Mouse (Mus musculus): Measurements from ENCODE around the gene Tnfaip1.
A peak's percentile ranks its signal among the peaks of the same experiment; 100 is the strongest.
"Not testable (repeated sequence)": the region's sequence is repeated elsewhere in the genome, so short reads cannot be mapped to it uniquely, and the experiment has no call there.

Tnfaip1 gene

DNA sequence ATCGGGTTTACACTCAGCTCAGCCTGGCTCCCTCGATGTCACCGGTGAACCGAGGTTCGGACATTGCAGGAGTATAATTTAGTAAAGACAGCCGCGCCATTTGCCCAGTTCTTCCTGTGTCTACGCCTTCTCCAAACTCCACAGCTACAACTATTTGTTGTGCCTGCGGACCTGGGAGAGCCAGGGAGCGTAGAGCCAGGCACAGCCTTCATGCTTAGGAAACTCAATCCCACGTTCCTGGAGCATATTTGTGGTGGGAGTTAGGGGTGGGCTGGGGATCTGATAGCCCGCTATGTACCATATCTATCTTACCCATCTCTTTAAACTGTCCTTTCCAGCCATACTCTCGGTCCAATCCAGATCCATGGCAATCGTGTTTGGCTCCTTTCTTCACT, 555 bp upstream of the Tnfaip1 start:
- no peak for DNase-seq (ENCODE audit: low spot score in 2 of 2)

- DNase-seq (ENCODE audit: low spot score in 2 of 2) = no peak
Observed at GRCm38 (mm10) chr11:78535376-78536079, 604 bp downstream of the Tnfaip1 start.

DNA sequence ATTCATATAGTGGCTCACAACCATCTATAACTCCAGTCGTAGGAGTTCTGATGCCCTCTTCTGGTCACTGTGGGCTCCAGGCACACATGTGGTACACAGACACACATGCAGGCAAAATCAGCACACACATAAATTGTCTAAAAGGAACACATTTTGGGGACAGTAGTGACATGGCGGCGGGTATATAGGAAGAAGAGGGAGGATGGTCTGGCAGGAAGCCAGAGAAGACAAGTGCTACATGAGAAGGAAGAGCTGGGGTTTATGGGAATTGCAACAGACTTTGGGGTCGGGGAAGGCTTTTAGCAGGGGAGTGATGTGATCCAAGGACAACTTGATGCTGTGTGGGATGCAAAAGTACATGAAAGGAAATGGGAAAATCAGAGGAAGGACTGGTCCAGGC, 1.6 kb downstream of the Tnfaip1 start:
- DNase-seq (ENCODE audit: low spot score in 2 of 2) = no peak

- DNase-seq (ENCODE audit: low spot score in 2 of 2) = not testable (repeated sequence)
Observed at GRCm38 (mm10) chr11:78531515-78531914, 4.6 kb downstream of the Tnfaip1 start.

DNA sequence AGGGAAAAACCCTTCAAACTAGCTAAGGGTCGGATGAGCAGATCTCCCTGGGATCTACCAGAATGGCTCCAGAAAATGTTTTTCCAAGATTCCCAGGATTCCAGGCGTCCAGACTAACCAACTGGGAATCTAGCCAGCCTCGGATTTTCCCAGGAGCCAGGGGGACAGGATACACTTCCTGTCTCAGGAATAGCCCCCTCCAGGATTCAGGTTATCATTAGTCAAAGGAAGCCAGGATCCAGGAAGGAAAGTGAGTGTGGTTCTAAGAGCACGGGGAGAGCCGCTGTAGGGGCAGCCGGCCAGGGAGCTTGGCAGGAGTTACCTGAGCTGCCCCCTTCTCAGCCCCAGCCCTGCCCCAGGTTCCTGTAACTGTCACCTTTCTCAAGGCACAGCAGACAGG, 5.1 kb downstream of the Tnfaip1 start:
- no peak for DNase-seq (ENCODE audit: low spot score in 2 of 2)

GRCm38 (mm10) chr11:78530001-78530400, 6.1 kb downstream of the Tnfaip1 start:
- DNase-seq (ENCODE audit: low spot score in 2 of 2) = no peak

DNA sequence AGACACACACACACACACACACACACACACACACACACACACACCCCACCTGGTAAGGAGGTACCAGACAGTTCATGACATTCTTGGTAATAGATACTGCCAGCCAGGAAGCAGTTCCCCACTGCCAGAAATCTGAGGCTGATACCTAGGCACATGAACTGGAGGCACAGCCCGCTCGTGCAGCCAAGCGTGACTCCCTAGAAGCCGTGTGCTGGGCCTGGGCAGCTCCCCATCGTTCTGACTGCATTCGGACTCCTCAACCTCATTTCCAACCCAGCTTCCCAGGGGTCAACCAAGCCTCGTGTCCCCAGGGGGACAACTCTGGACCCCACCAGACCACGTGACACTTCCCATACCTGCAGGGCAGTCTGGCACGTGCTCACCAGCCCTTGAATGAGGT, 7.4 kb downstream of the Tnfaip1 start:
- no peak for DNase-seq (ENCODE audit: low spot score in 2 of 2)

DNA sequence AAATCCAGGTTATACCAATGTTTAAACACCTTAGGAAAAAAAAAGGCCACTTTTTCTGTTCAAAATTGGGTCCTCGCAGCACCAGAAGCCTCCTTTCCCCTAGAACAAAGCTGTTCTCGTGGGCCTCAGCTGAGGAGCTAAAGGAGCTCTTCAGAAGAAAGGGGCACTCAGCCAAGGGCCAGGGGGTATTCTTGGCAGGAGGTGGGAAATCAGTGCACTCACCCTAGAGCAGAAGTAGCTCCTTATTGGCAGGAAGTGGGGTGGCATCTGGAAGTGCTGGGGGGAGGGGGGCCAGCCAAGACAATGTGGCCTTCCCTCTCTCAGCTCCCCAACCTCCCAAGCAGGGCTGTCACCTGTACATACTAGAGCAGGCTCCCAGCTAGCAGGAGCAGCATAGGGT, 11.3 kb downstream of the Tnfaip1 start:
- DNase-seq (ENCODE audit: low spot score in 2 of 2) = no peak

GRCm38 (mm10) chr11:78523241-78523955, 12.7 kb downstream of the Tnfaip1 start:
- DNase-seq (ENCODE audit: low spot score in 2 of 2) = no peak

DNA sequence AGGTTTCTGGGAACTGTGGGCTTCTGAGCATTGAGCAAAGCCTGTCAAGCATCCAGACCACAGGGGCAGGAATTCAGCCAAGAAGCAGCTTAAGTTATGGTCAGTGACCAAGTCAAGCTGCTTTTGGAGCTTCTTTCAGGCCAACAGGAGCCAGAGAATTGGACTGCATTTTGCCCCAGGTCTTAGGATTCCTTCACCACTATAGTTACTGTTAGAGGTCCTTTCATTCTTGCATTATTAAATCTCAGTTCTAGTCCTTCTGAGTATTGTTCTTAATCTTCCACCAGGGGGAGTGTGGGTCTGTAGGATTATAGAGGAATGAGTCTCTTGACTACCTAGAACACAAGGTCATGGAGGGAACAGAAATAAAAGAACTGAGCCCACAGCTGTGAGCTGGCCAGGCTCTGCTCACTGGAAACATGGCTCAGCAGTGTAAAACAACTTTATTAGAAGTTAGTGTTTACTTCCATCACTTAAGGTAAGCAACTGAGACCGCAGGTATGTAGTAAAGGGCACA, 13.6 kb downstream of the Tnfaip1 start:
- DNase-seq (ENCODE audit: low spot score in 2 of 2) = no peak

DNA sequence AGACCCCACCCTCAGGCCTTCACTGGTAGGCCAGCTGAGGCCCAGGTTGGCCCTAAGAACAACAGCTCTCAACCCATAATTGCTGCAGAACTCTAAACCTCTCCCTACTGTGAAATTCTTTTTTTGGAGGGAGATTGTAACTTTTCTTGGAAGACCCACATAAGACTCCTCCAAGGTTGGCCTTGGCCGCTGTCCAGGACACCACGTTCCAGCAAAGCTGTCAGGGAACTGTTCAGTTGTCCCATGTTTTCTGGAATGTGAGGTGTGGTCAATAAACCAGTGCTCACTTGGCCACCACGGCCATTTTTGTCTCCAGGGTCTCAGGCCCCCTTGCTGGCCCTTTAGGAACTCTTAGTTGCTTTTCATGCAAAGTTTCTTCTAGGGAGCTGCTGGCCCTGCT, 14.3 kb downstream of the Tnfaip1 start:
- no peak for DNase-seq (ENCODE audit: low spot score in 2 of 2)

DNA sequence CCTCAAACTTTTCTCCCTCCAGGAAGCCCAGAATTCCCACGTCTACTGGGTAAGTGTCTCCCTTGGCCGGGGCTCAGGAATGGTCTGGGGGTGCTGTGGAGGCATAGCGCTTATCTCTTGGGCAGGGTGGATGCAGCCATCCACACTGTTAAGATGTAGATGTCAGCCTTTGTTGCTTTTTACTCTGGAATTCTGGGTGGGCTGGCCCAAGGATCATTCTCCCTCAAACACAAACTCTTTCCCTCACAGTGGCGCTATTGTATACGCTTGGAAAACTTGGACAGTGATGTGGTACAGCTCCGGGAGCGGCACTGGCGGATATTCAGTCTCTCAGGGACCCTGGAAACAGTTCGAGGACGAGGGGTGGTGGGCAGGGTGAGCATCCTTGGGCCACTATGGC, 17.2 kb downstream of the Tnfaip1 start:
- DNase-seq (ENCODE audit: low spot score in 2 of 2) = no peak

DNA sequence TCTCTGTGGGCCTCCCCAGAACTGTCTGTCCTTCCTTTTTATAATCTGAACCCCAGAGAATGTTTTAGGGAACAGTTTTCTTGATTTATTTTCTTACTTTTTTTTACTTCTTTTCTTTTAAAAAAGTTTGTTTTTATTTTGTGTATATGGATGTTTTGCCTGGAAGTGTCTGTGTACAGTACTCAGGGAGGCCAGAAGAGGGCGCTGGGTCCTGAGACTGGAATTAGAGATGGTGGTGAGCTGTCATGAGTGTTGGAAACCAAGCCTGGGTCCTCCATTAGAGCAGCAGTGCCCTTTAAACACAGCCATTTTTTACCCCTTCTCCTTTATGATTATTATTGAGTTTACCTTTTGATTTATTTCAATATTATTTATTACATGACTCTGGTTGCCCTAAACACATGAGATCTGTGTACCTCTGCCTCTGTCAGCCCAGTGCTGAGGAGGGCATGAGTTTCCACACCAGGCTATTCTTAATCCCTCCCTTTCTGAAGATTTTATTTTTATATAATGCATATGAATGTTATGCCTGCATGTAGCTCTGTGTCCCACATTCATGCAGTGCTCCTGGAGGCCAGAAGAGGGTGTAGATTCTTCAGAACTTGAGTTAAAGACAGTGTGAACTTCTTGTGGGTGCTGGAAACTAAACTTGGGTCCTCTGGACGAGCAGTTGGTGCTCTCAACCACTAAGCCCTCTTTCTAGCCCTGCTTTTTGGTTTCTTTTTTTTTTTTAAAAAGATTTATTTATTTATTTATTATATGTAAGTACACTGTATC, 20.4 kb downstream of the Tnfaip1 start:
- DNase-seq (ENCODE audit: low spot score in 2 of 2) = no peak

DNA sequence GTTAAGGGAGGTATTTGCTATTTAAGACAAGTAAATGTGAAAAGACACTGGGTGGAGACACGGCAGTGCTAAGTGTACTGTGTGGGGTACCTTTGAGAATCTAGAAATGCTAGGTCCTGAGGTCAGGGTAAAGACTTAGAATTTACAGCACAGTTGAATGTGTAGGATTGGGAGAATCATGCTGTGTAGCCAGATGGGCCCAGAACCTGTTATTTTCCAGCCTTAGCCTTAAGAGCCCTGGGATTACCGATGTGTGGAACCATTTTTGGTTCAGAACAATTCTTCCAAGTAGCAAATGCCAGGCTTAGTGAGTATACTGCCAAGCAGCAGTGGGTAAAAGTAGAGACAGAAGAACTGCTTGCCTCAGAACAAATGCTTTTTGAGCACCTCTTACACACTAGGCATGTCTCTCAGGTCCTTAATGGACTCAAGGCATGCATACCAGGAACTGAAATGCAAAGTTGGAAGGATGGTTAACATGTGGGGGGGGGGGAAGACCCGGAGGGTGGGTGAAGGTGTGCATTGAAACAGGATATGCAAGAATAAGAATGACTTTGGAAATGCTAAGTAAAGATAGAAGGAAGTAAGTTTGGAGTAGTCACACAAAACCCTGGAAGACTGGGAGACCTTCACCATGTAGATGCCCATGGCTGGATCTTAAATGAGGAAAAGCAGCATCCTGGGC, 22.9 kb downstream of the Tnfaip1 start:
- no peak for DNase-seq (ENCODE audit: low spot score in 2 of 2)

DNA sequence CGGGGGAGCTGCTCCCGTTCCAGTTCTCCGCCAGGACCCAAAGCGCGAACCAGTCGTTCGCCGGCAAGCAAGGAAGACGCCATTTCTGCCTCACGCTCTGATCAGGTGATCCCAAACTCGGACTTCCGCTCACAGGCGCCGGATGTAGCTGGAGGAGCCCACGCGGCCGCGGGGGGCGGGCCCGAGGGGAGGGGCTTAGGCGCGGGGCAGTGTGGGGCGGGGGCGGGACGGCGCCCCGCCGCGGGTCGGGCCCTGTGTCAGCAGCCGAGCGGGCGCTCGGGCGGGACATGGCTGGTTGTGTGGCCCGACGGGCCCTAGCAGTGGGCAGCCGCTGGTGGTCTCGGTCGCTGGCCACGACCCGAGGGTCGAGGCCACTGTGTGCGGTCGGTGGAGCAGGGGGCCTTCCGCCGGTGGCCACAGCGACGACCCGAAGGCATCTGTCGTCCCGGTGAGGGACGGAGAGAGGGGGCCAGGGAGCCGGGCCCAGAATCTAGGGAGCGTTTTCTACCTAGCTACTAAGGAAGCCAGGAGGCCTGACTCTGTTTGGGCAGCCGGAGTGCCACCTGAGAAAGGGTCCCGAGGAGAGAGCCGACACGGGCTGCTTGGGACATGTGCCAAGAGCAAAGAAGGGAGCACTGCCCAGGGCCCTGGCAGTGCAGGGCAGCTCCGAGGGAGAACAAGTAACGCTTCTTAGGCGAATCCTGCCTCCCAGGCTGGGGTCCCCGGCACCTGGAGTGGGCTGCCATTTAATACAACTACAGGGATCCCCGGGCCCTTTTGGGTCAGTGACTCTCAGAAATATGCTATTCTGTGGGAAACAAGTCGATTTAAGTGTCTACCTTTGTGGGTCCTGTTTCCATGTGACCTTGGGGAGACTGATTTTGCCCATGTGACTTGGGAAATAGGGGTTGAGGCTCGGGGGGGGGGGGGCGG, 23.8 kb downstream of the Tnfaip1 start, which contains the start of the genes Tmem199 and Poldip2:
Tmem199 (minus strand) TSS at position 148 of the 933 bp plus-strand sequence.
Poldip2 (plus strand) TSS at position 169 of the 933 bp plus-strand sequence.
- peak; percentile 65 to 76 for DNase-seq (ENCODE audit: low spot score in 2 of 2)

GRCm38 (mm10) chr11:78509148-78509547, 27.0 kb downstream of the Tnfaip1 start:
- no peak for DNase-seq (ENCODE audit: low spot score in 2 of 2)

DNA sequence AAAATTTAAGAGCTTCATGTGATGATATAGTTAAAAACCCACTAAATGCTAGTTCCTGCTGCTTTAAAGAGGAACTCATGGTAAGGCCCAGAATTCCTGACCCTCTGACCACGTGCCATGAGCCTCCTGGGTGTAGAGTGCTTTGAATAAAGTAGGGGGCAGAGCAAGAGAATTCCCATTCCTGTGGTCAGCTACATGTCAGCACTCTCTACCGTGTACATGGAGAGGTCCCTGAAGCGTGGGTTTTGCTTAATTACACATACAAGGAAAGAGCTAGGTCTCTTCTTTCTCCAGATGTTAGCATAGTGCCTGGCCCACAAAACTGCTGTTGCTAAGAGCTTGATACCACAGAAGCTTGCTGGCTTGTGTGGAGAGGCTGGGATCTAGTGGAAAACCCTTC, 30.7 kb downstream of the Tnfaip1 start:
- no peak for DNase-seq (ENCODE audit: low spot score in 2 of 2)

DNA sequence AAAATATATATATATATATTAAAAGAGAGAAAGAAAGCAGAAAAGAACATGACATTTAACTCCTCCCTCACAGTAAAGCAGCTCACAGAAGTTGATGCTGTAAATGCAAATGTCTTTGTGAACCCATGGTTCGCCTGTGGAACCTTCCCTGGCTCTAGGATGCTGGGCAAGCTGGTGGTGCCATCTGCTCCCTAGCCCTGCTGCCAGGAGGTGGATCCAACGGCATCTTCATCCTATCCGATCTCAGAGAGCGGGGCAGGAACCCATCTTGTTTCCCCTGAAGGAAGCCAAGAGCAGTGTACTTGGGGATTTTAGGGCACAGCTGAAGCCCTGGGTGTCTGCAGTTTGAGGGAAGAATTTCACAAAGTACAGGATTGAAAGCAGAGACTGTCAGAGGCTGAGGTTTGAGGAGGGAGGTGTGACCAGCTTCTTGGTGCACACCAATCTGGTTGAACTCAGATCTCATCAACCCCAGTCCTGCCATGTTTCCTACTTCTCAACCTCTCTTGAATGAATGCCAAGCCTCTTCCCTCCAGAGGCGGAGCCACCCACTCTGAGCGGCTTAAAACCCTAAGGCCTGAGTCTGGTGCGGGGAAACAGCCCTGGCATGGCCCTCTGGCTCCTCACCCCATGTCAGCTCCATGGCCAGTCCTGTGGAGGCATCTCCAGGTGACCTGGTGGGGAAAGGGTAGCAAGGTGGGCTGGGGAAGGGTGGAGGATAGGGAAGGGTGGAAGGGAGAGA, 33.1 kb downstream of the Tnfaip1 start, which contains the start of gene Sebox:
Sebox (plus strand) TSS at position 539 of the 742 bp plus-strand sequence.
- DNase-seq (ENCODE audit: low spot score in 2 of 2) = no peak

- no peak for DNase-seq (ENCODE audit: low spot score in 2 of 2)
Observed at GRCm38 (mm10) chr11:78501529-78501928, 34.6 kb downstream of the Tnfaip1 start.

All from frontal cortex, postnatal 25 days (tissue).